Mouse (Mus musculus): ENCODE measurements around the gene Neu2. TPM values are rescaled to one million over a fixed set of nuclear protein-coding genes. Genes with fewer than 3 reads are reported as not detected.
"Not testable (repeated sequence)": the region's sequence is repeated elsewhere in the genome, so short reads cannot be mapped to it uniquely, and the experiment has no call there.

Neu2 gene
- total RNA-seq (2021) (not detected), polyA plus RNA-seq (2012; rRNA removed) (0.27 TPM in 1 of 2 replicates, not detected in the other)
- long read RNA-seq: 0 reads

- peak within 1 kb of the TSS; percentile 29; the same call in 1 of the 2 replicates for H3K9ac ChIP-seq (ENCODE audit: low read depth, low read length)
- TF ChIP-seq POLR2A (IDR thresholded peaks at IDR 0.05; ENCODE audit: insufficient read depth, low read depth, low read length) (no peak), EP300 (IDR thresholded peaks at IDR 0.05; ENCODE audit: insufficient read depth, low read depth, low read length) (no peak), CTCF (IDR thresholded peaks at IDR 0.05) (no peak)
- DNase-seq: peak in 1 of 2 experiments; percentile 21
- intact Hi-C loops (cut with DNase I): no loop called here
- 3% methylated on average over 56 of the region's 56 CpGs for WGBS
- no peaks in the 10 kb centered on the region for H3K4me1 ChIP-seq (ENCODE audit: control insufficient read depth, insufficient read depth, low read length)
- H3K79me2 ChIP-seq (replicated peaks; ENCODE audit: control insufficient read depth, insufficient read depth, low read length): no peaks in the 10 kb centered on the region
- no peaks in the 10 kb centered on the region for H3K36me3 ChIP-seq (ENCODE audit: control insufficient read depth, insufficient read depth, low read length)
- H3K27me3 ChIP-seq (ENCODE audit: control insufficient read depth, insufficient read depth, low read length): peaks cover 13% of the 10 kb centered on the region
- peak within 1 kb of the TSS; percentile 37 for H3K4me3 ChIP-seq
- no peak within 1 kb of the TSS for H3K27ac ChIP-seq
These were observed at the start of gene Neu2 for GRCm38 (mm10) chr1:87509561-87510165. Neu2 (plus strand) TSS chr1:87509889.

- Histone ChIP-seq H3K79me2 (replicated peaks; ENCODE audit: control insufficient read depth, insufficient read depth, low read length) (no peaks in the 10 kb centered on the region), H3K4me1 (ENCODE audit: control insufficient read depth, insufficient read depth, low read length) (no peaks in the 10 kb centered on the region), H3K27me3 (ENCODE audit: control insufficient read depth, insufficient read depth, low read length) (no peaks in the 10 kb centered on the region), H3K4me3 (no peak overlapping the region), H3K9ac (ENCODE audit: low read depth, low read length) (no peak overlapping the region), H3K27ac (no peak overlapping the region), H3K36me3 (ENCODE audit: control insufficient read depth, insufficient read depth, low read length) (no peaks in the 10 kb centered on the region)
- WGBS: 74% methylated on average over 9 of the region's 9 CpGs
- intact Hi-C loops (cut with DNase I): no loop called here
- no peak for TF ChIP-seq EP300 (IDR thresholded peaks at IDR 0.05; ENCODE audit: insufficient read depth, low read depth, low read length)
- no peak for TF ChIP-seq CTCF (IDR thresholded peaks at IDR 0.05)
- TF ChIP-seq POLR2A (IDR thresholded peaks at IDR 0.05; ENCODE audit: insufficient read depth, low read depth, low read length): no peak
- no peak for DNase-seq
These were observed 42.2 kb upstream of the Neu2 start for GRCm38 (mm10) chr1:87467469-87467868.

- no peak for TF ChIP-seq EP300 (IDR thresholded peaks at IDR 0.05; ENCODE audit: insufficient read depth, low read depth, low read length)
- TF ChIP-seq CTCF (IDR thresholded peaks at IDR 0.05): peak; percentile 54
- TF ChIP-seq POLR2A (IDR thresholded peaks at IDR 0.05; ENCODE audit: insufficient read depth, low read depth, low read length): no peak
These were observed 41.4 kb upstream of the Neu2 start for GRCm38 (mm10) chr1:87468321-87468720.

GRCm38 (mm10) chr1:87469971-87470370 is 39.7 kb upstream of the Neu2 start, which contains the start of gene Snorc:
Snorc (plus strand) TSS chr1:87470271.
- not testable (repeated sequence) for H3K27ac ChIP-seq; H3K79me2 ChIP-seq (replicated peaks; ENCODE audit: control insufficient read depth, insufficient read depth, low read length); H3K4me3 ChIP-seq; H3K36me3 ChIP-seq (ENCODE audit: control insufficient read depth, insufficient read depth, low read length); H3K27me3 ChIP-seq (ENCODE audit: control insufficient read depth, insufficient read depth, low read length); H3K9ac ChIP-seq (ENCODE audit: low read depth, low read length); DNase-seq; H3K4me1 ChIP-seq (ENCODE audit: control insufficient read depth, insufficient read depth, low read length)
- 51% methylated on average over 10 of the region's 10 CpGs for WGBS
- intact Hi-C loops (cut with DNase I): loop anchor here (5.0 kb wide), 1 partner anchor 252 kb away; no protein-coding TSS in a partner anchor

More at GRCm38 (mm10) chr1:87468321-87468720, 41.4 kb upstream of the Neu2 start:
- H3K79me2 ChIP-seq (replicated peaks; ENCODE audit: control insufficient read depth, insufficient read depth, low read length): no peaks in the 10 kb centered on the region
- no peaks in the 10 kb centered on the region for H3K36me3 ChIP-seq (ENCODE audit: control insufficient read depth, insufficient read depth, low read length)
- H3K9ac ChIP-seq (ENCODE audit: low read depth, low read length): no peak overlapping the region
- no peaks in the 10 kb centered on the region for H3K27me3 ChIP-seq (ENCODE audit: control insufficient read depth, insufficient read depth, low read length)
- no peak for DNase-seq
- intact Hi-C loops (cut with DNase I): no loop called here
- 57% methylated on average over 6 of the region's 6 CpGs for WGBS
- no peaks in the 10 kb centered on the region for H3K4me1 ChIP-seq (ENCODE audit: control insufficient read depth, insufficient read depth, low read length)
- no peak overlapping the region for H3K4me3 ChIP-seq
- H3K27ac ChIP-seq: no peak overlapping the region

GRCm38 (mm10) chr1:87471914-87472313 is 37.8 kb upstream of the Neu2 start:
- Histone ChIP-seq H3K4me1 (ENCODE audit: control insufficient read depth, insufficient read depth, low read length) (no peaks in the 10 kb centered on the region), H3K27ac (no peak overlapping the region), H3K27me3 (ENCODE audit: control insufficient read depth, insufficient read depth, low read length) (peaks cover 2% of the 10 kb centered on the region), H3K9ac (ENCODE audit: low read depth, low read length) (no peak overlapping the region), H3K36me3 (ENCODE audit: control insufficient read depth, insufficient read depth, low read length) (no peaks in the 10 kb centered on the region), H3K79me2 (replicated peaks; ENCODE audit: control insufficient read depth, insufficient read depth, low read length) (no peaks in the 10 kb centered on the region), H3K4me3 (no peak overlapping the region)
- TF ChIP-seq POLR2A (IDR thresholded peaks at IDR 0.05; ENCODE audit: insufficient read depth, low read depth, low read length) (no peak), EP300 (IDR thresholded peaks at IDR 0.05; ENCODE audit: insufficient read depth, low read depth, low read length) (no peak)
- 84% methylated on average over 7 of the region's 7 CpGs for WGBS
- intact Hi-C loops (cut with DNase I): loop anchor here (5.0 kb wide), 1 partner anchor 250 kb away; no protein-coding TSS in a partner anchor
- no peak for DNase-seq

GRCm38 (mm10) chr1:87472576-87472975 is 37.1 kb upstream of the Neu2 start:
- H3K4me1 ChIP-seq (ENCODE audit: control insufficient read depth, insufficient read depth, low read length): no peaks in the 10 kb centered on the region
- TF ChIP-seq EP300 (IDR thresholded peaks at IDR 0.05; ENCODE audit: insufficient read depth, low read depth, low read length) (no peak), CTCF (IDR thresholded peaks at IDR 0.05) (no peak), POLR2A (IDR thresholded peaks at IDR 0.05; ENCODE audit: insufficient read depth, low read depth, low read length) (no peak)
- peak; percentile 43 to 53 for DNase-seq
- H3K4me3 ChIP-seq: no peak overlapping the region
- H3K36me3 ChIP-seq (ENCODE audit: control insufficient read depth, insufficient read depth, low read length): no peaks in the 10 kb centered on the region
- intact Hi-C loops (cut with DNase I): loop anchor here (5.0 kb wide), 1 partner anchor 250 kb away; no protein-coding TSS in a partner anchor
- H3K27ac ChIP-seq: no peak overlapping the region
- H3K9ac ChIP-seq (ENCODE audit: low read depth, low read length): no peak overlapping the region
- WGBS: 63% methylated on average over 7 of the region's 7 CpGs
- no peaks in the 10 kb centered on the region for H3K79me2 ChIP-seq (replicated peaks; ENCODE audit: control insufficient read depth, insufficient read depth, low read length)
- peaks cover 2% of the 10 kb centered on the region for H3K27me3 ChIP-seq (ENCODE audit: control insufficient read depth, insufficient read depth, low read length)
